Mouse (Mus musculus) ZHBTc4 (cell line): Measurements from ENCODE around the gene Olfr1151.

Experiments
- DNase-seq: peaks from one replicate; pipeline ENCODE4 v3.0.0-alpha.2; 2011; ENCODE audit warnings: low read depth, low spot score

The Olfr1151 gene

GRCm38 (mm10) chr2:87855562-87855961 is at the start of gene Olfr1151:
Olfr1151 (plus strand) TSS chr2:87855862.
- DNase-seq, result no peak

- no peak for DNase-seq
These were observed 46.1 kb upstream of the Olfr1151 start, which contains the start of gene Olfr1145 for GRCm38 (mm10) chr2:87809522-87809921. Olfr1145 (plus strand) TSS chr2:87809822.

- DNase-seq, result no peak
These were observed 25.4 kb upstream of the Olfr1151 start, which contains the start of gene Olfr1148 for GRCm38 (mm10) chr2:87830233-87830632. Olfr1148 (plus strand) TSS chr2:87830533.

GRCm38 (mm10) chr2:87843693-87844092 is 12.0 kb upstream of the Olfr1151 start, which contains the start of gene Olfr1150-ps1:
Olfr1150-ps1 (plus strand) TSS chr2:87843993.
- DNase-seq, result no peak

- DNase-seq, result no peak
These were observed 10.5 kb downstream of the Olfr1151 start, which contains the start of gene Olfr1152 for GRCm38 (mm10) chr2:87866192-87866591. Olfr1152 (plus strand) TSS chr2:87866492.

- DNase-seq, result no peak
These were observed 39.0 kb downstream of the Olfr1151 start, which contains the start of gene Olfr1153 for GRCm38 (mm10) chr2:87894662-87895061. Olfr1153 (plus strand) TSS chr2:87894962.

- DNase-seq, result no peak
These were observed 49.4 kb downstream of the Olfr1151 start, which contains the start of gene Olfr1154 for GRCm38 (mm10) chr2:87905066-87905465. Olfr1154 (minus strand) TSS chr2:87905166.
